In genomic region chr10:108034068-108034467, GRCm38 (mm10) we compare ENCODE assay signal across 17 mouse cellular contexts.
DNase-seq lines count a peak whose midpoint lies in the region; ATAC-seq and TF ChIP-seq lines count a peak whose summit lies in the region.
"Had no signal": no experiment of that assay in that cellular context is flagged by ENCODE, and none has a peak within 500 bp of the region (broad histone marks: within the 10 kb centered on the region; RNA-seq: fewer than 3 reads in every experiment).

No protein-coding gene starts in this region.

- peak; percentile 32 for ATAC-seq in forebrain, postnatal 0 days
- ATAC-seq in forebrain, embryonic 15.5 days (replicated peaks) = no peak
- ATAC-seq: hindbrain, postnatal 0 days; lung, postnatal 0 days had no signal

- no peak overlapping the region for H3K4me2 ChIP-seq in forebrain, postnatal 0 days (ENCODE audit: low read depth)
- H3K4me2 ChIP-seq in forebrain, embryonic 15.5 days (replicated peaks) = no peak overlapping the region
- H3K4me2 ChIP-seq: heart, embryonic 11.5 days; neural tube, embryonic 15.5 days; stomach, embryonic 15.5 days had no signal

- no peaks in the 10 kb centered on the region for H3K36me3 ChIP-seq in forebrain, postnatal 0 days (ENCODE audit: insufficient read depth)
- no peaks in the 10 kb centered on the region for H3K36me3 ChIP-seq in forebrain, embryonic 15.5 days
- H3K36me3 ChIP-seq: liver, embryonic 13.5 days; neural tube, embryonic 15.5 days; stomach, embryonic 15.5 days had no signal

- intact Hi-C loops in left cerebral cortex, postnatal 10 days (cut with DNase I) = no loop called here
- intact Hi-C loops in gastrocnemius, postnatal 14 days (cut with DNase I; ENCODE audit: low total_unique reads) = no loop called here

- no peaks in the 10 kb centered on the region for H3K27me3 ChIP-seq in forebrain, postnatal 0 days (ENCODE audit: insufficient read depth, low read length)
- no peaks in the 10 kb centered on the region for H3K27me3 ChIP-seq in forebrain, embryonic 15.5 days
- H3K27me3 ChIP-seq: liver, embryonic 13.5 days; neural tube, embryonic 15.5 days; stomach, embryonic 15.5 days had no signal

- H3K9ac ChIP-seq in forebrain, postnatal 0 days = no peak overlapping the region
- no peak overlapping the region for H3K9ac ChIP-seq in forebrain, embryonic 15.5 days (replicated peaks)
- H3K9ac ChIP-seq: liver, embryonic 13.5 days; neural tube, embryonic 15.5 days; stomach, embryonic 15.5 days had no signal

- no peak overlapping the region for H3K4me3 ChIP-seq in forebrain, postnatal 0 days (ENCODE audit: low read depth, low read length)
- H3K4me3 ChIP-seq in forebrain, embryonic 15.5 days = no peak overlapping the region
- H3K4me3 ChIP-seq: liver, embryonic 13.5 days; neural tube, embryonic 15.5 days; stomach, embryonic 15.5 days had no signal

- no peaks in the 10 kb centered on the region for H3K9me3 ChIP-seq in forebrain, postnatal 0 days (ENCODE audit: low read length)
- H3K9me3 ChIP-seq in forebrain, embryonic 15.5 days = no peaks in the 10 kb centered on the region
- H3K9me3 ChIP-seq: liver, embryonic 13.5 days; neural tube, embryonic 15.5 days; stomach, embryonic 15.5 days had no signal

- no peak for TF ChIP-seq CTCF in forebrain, postnatal 0 days (IDR thresholded peaks at IDR 0.05; ENCODE audit: low read depth)

- peak; percentile 14 for DNase-seq in forebrain, postnatal 0 days
- peak; percentile 44 to 63 for DNase-seq in layer of hippocampus, adult 18-20 months (ENCODE audit: low spot score in 2 of 2)
- DNase-seq in left cerebral cortex, postnatal 10 days (ENCODE audit: extremely low spot score in 1 of 2, low spot score in 2 of 2) = peak; percentile 19 to 42
- DNase-seq in right cerebral cortex, postnatal 36 days (ENCODE audit: low spot score in 2 of 2) = peak; percentile 51 to 83
- no peak for DNase-seq in gastrocnemius, postnatal 14 days
- no peak for DNase-seq in gastrocnemius, postnatal 25 days
- DNase-seq in adrenal gland, adult (ENCODE audit: inconsistent age in 2 of 2, low spot score in 1 of 2) = no peak
- DNase-seq: adrenal gland, postnatal 36 days; cerebellum, adult 11-12 months; heart, postnatal 36 days had no signal

- 67% methylated on average over 3 of the region's 3 CpGs for WGBS in forebrain, postnatal 0 days
- WGBS in forebrain, embryonic 15.5 days = 88% methylated on average over 3 of the region's 3 CpGs

- no peak overlapping the region for H3K27ac ChIP-seq in forebrain, postnatal 0 days (ENCODE audit: low read depth, low read length)
- H3K27ac ChIP-seq in forebrain, embryonic 15.5 days (replicated peaks) = no peak overlapping the region
- H3K27ac ChIP-seq: hindbrain, postnatal 0 days; neural tube, embryonic 15.5 days; stomach, embryonic 15.5 days had no signal

- H3K4me1 ChIP-seq in forebrain, postnatal 0 days (ENCODE audit: insufficient read depth) = peaks cover 3% of the 10 kb centered on the region; the same call in 1 of the 2 replicates
- H3K4me1 ChIP-seq in forebrain, embryonic 15.5 days = peaks cover 9% of the 10 kb centered on the region
- H3K4me1 ChIP-seq: neural tube, embryonic 15.5 days; stomach, embryonic 15.5 days had no signal

Comparison
In these comparisons a context has a peak if more than half of its experiments do, and no peak if none do; other contexts are left out.
1. DNase-seq: peak in forebrain, postnatal 0 days (single experiment), layer of hippocampus, adult 18-20 months (2 of 2), left cerebral cortex, postnatal 10 days (2 of 2) and right cerebral cortex, postnatal 36 days (2 of 2); none in gastrocnemius, postnatal 14 days (single experiment), gastrocnemius, postnatal 25 days (single experiment) and adrenal gland, adult (0 of 2).